Mouse (Mus musculus): Measurements from ENCODE around the gene Gm5565. TPM values are rescaled to one million over a fixed set of nuclear protein-coding genes. Genes with fewer than 3 reads are reported as not detected.
"Not testable (repeated sequence)": the region's sequence is repeated elsewhere in the genome, so short reads cannot be mapped to it uniquely, and the experiment has no call there.

Gene Gm5565
- polyA plus RNA-seq, 1 experiment from 2014 or later: not detected

DNA sequence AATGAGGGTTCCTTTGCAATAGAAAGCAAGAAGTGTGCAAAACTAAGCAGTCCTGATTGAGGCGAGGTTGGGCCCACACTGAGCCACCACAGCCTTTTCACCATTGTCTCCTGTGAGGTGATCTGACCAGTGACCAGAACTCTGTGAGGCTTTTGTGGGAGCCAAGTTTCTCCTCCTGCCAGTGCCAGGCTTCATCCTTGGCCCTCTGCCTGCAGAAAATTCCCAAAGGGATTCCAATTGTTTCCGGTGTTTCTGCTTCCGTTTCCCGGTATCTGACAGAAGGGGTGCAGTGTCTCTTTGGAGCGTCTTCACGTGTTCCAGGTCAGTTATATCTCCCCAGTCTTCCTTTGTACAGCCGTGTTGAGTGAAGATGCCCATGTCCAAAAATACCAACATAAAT, 28.4 kb upstream of the Gm5565 start:
- Histone ChIP-seq H3K4me1 (replicated peaks; ENCODE audit: control insufficient read depth, insufficient read depth, low read length) (no peaks in the 10 kb centered on the region), H3K4me2 (ENCODE audit: low read depth, low read length) (no peak overlapping the region), H3K9me3 (ENCODE audit: control insufficient read depth, low read length) (no peaks in the 10 kb centered on the region), H3K27me3 (ENCODE audit: control insufficient read depth, insufficient read depth, low read depth, low read length) (no peaks in the 10 kb centered on the region), H3K27ac (ENCODE audit: low read length) (no peak overlapping the region), H3K9ac (ENCODE audit: low read length) (no peak overlapping the region), H3K4me3 (ENCODE audit: low read length) (no peak overlapping the region), H3K36me3 (ENCODE audit: control insufficient read depth, insufficient read depth, low read length) (no peaks in the 10 kb centered on the region)
- 83% methylated on average over 7 of the region's 7 CpGs for WGBS
- no peak for ATAC-seq (ENCODE audit: low read depth)

DNA sequence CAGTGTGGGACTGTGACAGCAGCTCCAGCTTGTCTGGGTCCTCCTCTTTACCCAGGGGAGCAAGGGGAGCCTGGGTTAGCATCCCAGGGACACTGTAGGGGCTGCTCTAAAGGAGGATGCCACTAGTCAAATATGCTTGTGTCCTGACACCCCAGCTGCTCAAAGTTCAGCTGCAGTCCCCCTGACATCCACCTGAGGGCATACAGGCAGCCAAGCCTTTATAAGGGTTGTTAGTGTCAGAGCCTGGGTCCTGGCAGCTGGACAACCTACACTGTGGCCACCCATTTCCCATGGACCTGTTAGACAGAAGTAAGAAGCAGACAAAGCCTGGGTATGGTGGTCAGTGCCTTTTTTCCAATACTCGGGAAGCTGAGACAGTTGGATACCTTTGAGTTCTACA, 27.8 kb upstream of the Gm5565 start:
- Histone ChIP-seq H3K4me2 (ENCODE audit: low read depth, low read length) (no peak overlapping the region), H3K36me3 (ENCODE audit: control insufficient read depth, insufficient read depth, low read length) (no peaks in the 10 kb centered on the region), H3K4me1 (replicated peaks; ENCODE audit: control insufficient read depth, insufficient read depth, low read length) (no peaks in the 10 kb centered on the region), H3K9ac (ENCODE audit: low read length) (no peak overlapping the region), H3K27ac (ENCODE audit: low read length) (no peak overlapping the region), H3K27me3 (ENCODE audit: control insufficient read depth, insufficient read depth, low read depth, low read length) (no peaks in the 10 kb centered on the region), H3K9me3 (ENCODE audit: control insufficient read depth, low read length) (no peaks in the 10 kb centered on the region), H3K4me3 (ENCODE audit: low read length) (no peak overlapping the region)
- ATAC-seq (ENCODE audit: low read depth): no peak
- 83% methylated on average over 1 of the region's 1 CpGs for WGBS

DNA sequence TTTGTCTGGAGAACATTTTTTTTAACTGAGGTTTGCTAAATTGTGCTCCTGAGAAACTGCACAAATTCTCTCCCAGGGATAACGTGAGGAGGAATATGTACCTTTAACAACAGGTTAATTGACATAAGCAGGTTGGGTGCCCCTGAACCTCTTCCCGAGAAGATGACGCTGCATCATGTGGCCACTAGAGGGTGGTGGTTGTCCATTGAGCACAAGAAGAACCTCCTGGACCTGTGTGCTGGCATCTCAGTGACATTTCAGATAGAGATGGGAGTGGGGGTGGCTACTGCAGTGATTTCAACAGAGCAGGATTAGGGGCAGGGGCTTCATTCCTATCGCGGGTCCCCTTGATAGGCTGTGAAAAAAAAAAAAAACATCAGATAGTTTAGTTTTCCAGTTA, 27.1 kb upstream of the Gm5565 start:
- H3K36me3 ChIP-seq (ENCODE audit: control insufficient read depth, insufficient read depth, low read length); H3K4me1 ChIP-seq (replicated peaks; ENCODE audit: control insufficient read depth, insufficient read depth, low read length); H3K4me2 ChIP-seq (ENCODE audit: low read depth, low read length); H3K27me3 ChIP-seq (ENCODE audit: control insufficient read depth, insufficient read depth, low read depth, low read length); H3K9me3 ChIP-seq (ENCODE audit: control insufficient read depth, low read length); H3K4me3 ChIP-seq (ENCODE audit: low read length); H3K27ac ChIP-seq (ENCODE audit: low read length); H3K9ac ChIP-seq (ENCODE audit: low read length); ATAC-seq (ENCODE audit: low read depth): not testable (repeated sequence)
- 19% methylated on average over 5 of the region's 5 CpGs for WGBS

DNA sequence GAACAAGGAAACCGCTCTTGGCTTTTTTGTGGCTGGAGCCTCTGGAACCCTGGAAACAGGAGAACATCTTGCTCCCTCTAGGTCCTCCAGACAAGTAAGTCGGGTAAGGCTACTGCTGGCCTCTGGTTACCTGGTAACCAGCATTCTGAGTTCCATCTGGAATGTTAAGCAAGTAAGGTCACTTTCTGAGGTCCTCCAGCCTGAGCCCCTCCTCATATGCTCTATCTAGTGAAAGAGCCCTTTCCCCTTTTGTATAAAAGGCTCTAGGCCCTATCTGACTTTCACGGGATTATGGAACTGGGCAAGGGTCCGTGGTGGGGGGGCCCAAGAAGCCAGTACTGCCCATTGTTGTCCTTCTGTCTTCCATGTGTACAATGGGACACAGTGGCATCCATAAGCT, 24.9 kb upstream of the Gm5565 start, which contains the start of gene 1700001J03Rik:
Gene 1700001J03Rik (minus strand): TSS at position 101 of the 400 bp plus-strand sequence.
- 63% methylated on average over 4 of the region's 4 CpGs for WGBS
- not testable (repeated sequence) for H3K4me2 ChIP-seq (ENCODE audit: low read depth, low read length); H3K4me1 ChIP-seq (replicated peaks; ENCODE audit: control insufficient read depth, insufficient read depth, low read length); H3K36me3 ChIP-seq (ENCODE audit: control insufficient read depth, insufficient read depth, low read length); H3K9ac ChIP-seq (ENCODE audit: low read length); H3K27ac ChIP-seq (ENCODE audit: low read length); ATAC-seq (ENCODE audit: low read depth); H3K9me3 ChIP-seq (ENCODE audit: control insufficient read depth, low read length); H3K27me3 ChIP-seq (ENCODE audit: control insufficient read depth, insufficient read depth, low read depth, low read length); H3K4me3 ChIP-seq (ENCODE audit: low read length)

DNA sequence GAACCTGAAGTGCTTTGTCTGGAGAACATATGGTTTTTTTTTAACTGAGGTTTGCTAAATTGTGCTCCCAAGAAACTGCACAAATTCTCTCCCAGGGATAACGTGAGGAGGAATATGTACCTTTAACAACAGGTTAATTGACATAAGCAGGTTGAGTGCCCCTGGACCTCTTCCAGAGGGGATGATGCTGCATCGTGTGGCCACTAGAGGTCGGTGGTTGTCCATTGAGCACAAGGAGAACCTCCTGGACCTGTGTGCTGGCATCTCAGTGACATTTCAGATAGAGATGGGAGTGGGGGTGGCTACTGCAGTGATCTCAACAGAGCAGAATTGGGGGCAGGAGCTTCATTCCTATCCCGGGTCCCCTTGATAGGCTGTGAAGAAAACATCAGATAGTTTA, 12.4 kb upstream of the Gm5565 start:
- H3K4me1 ChIP-seq (replicated peaks; ENCODE audit: control insufficient read depth, insufficient read depth, low read length); H3K27me3 ChIP-seq (ENCODE audit: control insufficient read depth, insufficient read depth, low read depth, low read length); H3K9me3 ChIP-seq (ENCODE audit: control insufficient read depth, low read length); H3K4me3 ChIP-seq (ENCODE audit: low read length); H3K9ac ChIP-seq (ENCODE audit: low read length); H3K27ac ChIP-seq (ENCODE audit: low read length); ATAC-seq (ENCODE audit: low read depth); H3K4me2 ChIP-seq (ENCODE audit: low read depth, low read length); H3K36me3 ChIP-seq (ENCODE audit: control insufficient read depth, insufficient read depth, low read length): not testable (repeated sequence)
- 59% methylated on average over 4 of the region's 4 CpGs for WGBS

DNA sequence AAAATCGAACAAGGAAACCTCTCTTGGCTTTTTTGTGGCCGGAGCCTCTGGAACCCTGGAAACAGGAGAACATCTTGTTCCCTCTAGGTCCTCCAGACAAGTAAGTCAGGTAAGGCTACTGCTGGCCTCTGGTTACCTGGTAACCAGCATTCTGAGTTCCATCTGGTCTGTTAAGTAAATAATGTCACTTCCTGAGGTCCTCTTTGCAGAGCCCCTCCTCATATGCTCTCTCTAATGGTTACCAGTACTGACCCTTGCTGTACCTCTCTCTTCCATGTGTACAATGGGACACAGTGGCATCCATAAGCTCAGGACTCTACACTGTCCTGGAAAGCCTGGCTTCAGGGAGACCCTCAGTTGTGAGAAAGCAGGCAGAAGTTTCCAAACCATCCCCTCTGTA, 10.3 kb upstream of the Gm5565 start, which contains the start of gene Gm6309:
Gene Gm6309 (minus strand): TSS at position 101 of the 400 bp plus-strand sequence.
- WGBS: 69% methylated on average over 2 of the region's 2 CpGs
- not testable (repeated sequence) for H3K27ac ChIP-seq (ENCODE audit: low read length); H3K4me1 ChIP-seq (replicated peaks; ENCODE audit: control insufficient read depth, insufficient read depth, low read length); H3K4me2 ChIP-seq (ENCODE audit: low read depth, low read length); ATAC-seq (ENCODE audit: low read depth); H3K9ac ChIP-seq (ENCODE audit: low read length); H3K9me3 ChIP-seq (ENCODE audit: control insufficient read depth, low read length); H3K36me3 ChIP-seq (ENCODE audit: control insufficient read depth, insufficient read depth, low read length); H3K4me3 ChIP-seq (ENCODE audit: low read length); H3K27me3 ChIP-seq (ENCODE audit: control insufficient read depth, insufficient read depth, low read depth, low read length)

DNA sequence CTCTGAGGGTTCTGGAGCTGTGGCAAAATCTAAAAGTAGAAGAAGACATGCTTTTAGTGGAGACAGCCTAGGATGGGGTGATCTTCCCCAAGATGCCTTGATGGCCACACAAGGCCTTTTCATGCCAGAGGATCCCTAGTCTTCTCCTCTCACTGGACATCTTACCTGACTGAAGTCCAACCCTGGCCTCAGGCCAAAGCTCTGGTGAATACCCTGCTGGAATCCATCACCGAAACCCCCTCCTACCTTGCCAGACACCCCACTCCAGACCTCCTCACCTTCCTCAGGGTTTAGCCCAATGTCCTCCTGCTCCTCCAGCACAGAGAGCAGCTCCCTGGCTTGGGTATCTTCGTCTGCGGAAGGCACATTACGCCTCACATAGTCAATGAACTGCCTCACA, 2.0 kb downstream of the Gm5565 start:
- H3K36me3 ChIP-seq (ENCODE audit: control insufficient read depth, insufficient read depth, low read length); H3K9me3 ChIP-seq (ENCODE audit: control insufficient read depth, low read length); H3K4me3 ChIP-seq (ENCODE audit: low read length); H3K27ac ChIP-seq (ENCODE audit: low read length); H3K9ac ChIP-seq (ENCODE audit: low read length); H3K27me3 ChIP-seq (ENCODE audit: control insufficient read depth, insufficient read depth, low read depth, low read length); ATAC-seq (ENCODE audit: low read depth); H3K4me2 ChIP-seq (ENCODE audit: low read depth, low read length); H3K4me1 ChIP-seq (replicated peaks; ENCODE audit: control insufficient read depth, insufficient read depth, low read length): not testable (repeated sequence)
- WGBS: 87% methylated on average over 4 of the region's 4 CpGs

DNA sequence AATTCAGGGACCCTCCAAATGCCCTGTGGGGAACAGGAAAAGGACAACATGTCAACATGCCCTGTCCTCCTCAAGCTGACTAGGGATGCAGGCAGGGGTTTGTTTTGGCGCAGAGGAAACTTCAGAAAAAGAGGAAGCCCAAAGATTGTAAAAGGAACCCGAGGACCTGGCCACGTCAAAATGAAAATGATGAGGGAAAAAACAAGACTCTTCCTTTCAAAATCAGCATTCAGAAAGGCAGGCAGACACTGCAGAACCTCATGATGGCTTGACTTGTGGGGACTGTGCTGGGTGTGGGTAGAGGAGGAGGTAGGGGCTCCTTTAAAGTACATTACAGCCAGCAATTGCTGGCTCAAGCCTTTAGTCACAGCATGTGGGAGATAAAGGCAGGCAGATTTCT, 9.9 kb downstream of the Gm5565 start:
- Histone ChIP-seq H3K4me2 (ENCODE audit: low read depth, low read length) (no peak overlapping the region), H3K27ac (ENCODE audit: low read length) (no peak overlapping the region), H3K9ac (ENCODE audit: low read length) (no peak overlapping the region), H3K4me3 (ENCODE audit: low read length) (no peak overlapping the region), H3K9me3 (ENCODE audit: control insufficient read depth, low read length) (no peaks in the 10 kb centered on the region), H3K27me3 (ENCODE audit: control insufficient read depth, insufficient read depth, low read depth, low read length) (no peaks in the 10 kb centered on the region), H3K36me3 (ENCODE audit: control insufficient read depth, insufficient read depth, low read length) (no peaks in the 10 kb centered on the region), H3K4me1 (replicated peaks; ENCODE audit: control insufficient read depth, insufficient read depth, low read length) (no peaks in the 10 kb centered on the region)
- no peak for ATAC-seq (ENCODE audit: low read depth)
- 67% methylated on average over 3 of the region's 3 CpGs for WGBS

DNA sequence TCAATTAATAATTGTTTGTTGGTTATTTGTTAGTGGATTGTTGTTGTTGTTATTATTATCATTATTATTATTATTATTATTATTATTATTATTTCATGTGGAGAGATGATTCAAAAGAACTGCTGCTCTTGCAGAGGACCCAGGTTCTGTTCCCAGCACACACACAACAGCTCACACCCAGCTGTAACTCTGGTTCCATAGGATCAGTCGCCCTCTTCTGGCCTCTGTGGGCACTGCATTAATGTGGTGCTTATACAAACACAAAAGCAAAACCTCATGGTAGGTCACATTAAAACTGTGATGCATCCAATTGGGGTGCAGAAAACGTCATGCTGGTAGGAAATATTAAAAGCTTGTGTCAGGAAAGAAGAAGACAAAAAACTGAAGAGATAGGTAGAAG, 12.4 kb downstream of the Gm5565 start:
- no peaks in the 10 kb centered on the region for H3K27me3 ChIP-seq (ENCODE audit: control insufficient read depth, insufficient read depth, low read depth, low read length)
- H3K4me2 ChIP-seq (ENCODE audit: low read depth, low read length): no peak overlapping the region
- no peaks in the 10 kb centered on the region for H3K4me1 ChIP-seq (replicated peaks; ENCODE audit: control insufficient read depth, insufficient read depth, low read length)
- ATAC-seq (ENCODE audit: low read depth): no peak
- no peak overlapping the region for H3K9ac ChIP-seq (ENCODE audit: low read length)
- H3K27ac ChIP-seq (ENCODE audit: low read length): no peak overlapping the region
- 39% methylated on average over 2 of the region's 2 CpGs for WGBS
- H3K36me3 ChIP-seq (ENCODE audit: control insufficient read depth, insufficient read depth, low read length): no peaks in the 10 kb centered on the region
- H3K4me3 ChIP-seq (ENCODE audit: low read length): no peak overlapping the region
- no peaks in the 10 kb centered on the region for H3K9me3 ChIP-seq (ENCODE audit: control insufficient read depth, low read length)

All from lung, embryonic 16.5 days (tissue).